Mouse (Mus musculus): ENCODE measurements around the gene Cdc42se1. TPM values are rescaled to one million over a fixed set of nuclear protein-coding genes. Genes with fewer than 3 reads are reported as not detected.

Gene Cdc42se1
- polyA plus RNA-seq, 1 experiment from 2014 or later = 123 TPM

- peak overlapping the region; percentile 80 for H3K4me2 ChIP-seq (ENCODE audit: low read depth, low read length)
- no peak overlapping the region for H3K9ac ChIP-seq (ENCODE audit: low read length)
- H3K9me3 ChIP-seq (ENCODE audit: control insufficient read depth, low read length) = no peaks in the 10 kb centered on the region
- no peak for ATAC-seq (ENCODE audit: low read depth)
- H3K27ac ChIP-seq (ENCODE audit: low read length) = no peak overlapping the region
- peaks cover 16% of the 10 kb centered on the region for H3K4me1 ChIP-seq (replicated peaks; ENCODE audit: control insufficient read depth, insufficient read depth, low read length)
- H3K36me3 ChIP-seq (ENCODE audit: control insufficient read depth, insufficient read depth, low read length) = peaks cover 13% of the 10 kb centered on the region
- 82% methylated on average over 12 of the region's 12 CpGs for WGBS
- H3K4me3 ChIP-seq (ENCODE audit: low read length) = peak overlapping the region; percentile 65; the same call in 1 of the 2 replicates
- no peaks in the 10 kb centered on the region for H3K27me3 ChIP-seq (ENCODE audit: control insufficient read depth, insufficient read depth, low read depth, low read length)
Observed at GRCm38 (mm10) chr3:95284501-95285281, 56.2 kb downstream of the Cdc42se1 start.

GRCm38 (mm10) chr3:95285390-95285789, 56.9 kb downstream of the Cdc42se1 start:
- Histone ChIP-seq H3K4me3 (ENCODE audit: low read length) (no peak overlapping the region), H3K27me3 (ENCODE audit: control insufficient read depth, insufficient read depth, low read depth, low read length) (no peaks in the 10 kb centered on the region), H3K4me2 (ENCODE audit: low read depth, low read length) (no peak overlapping the region), H3K27ac (ENCODE audit: low read length) (no peak overlapping the region), H3K9ac (ENCODE audit: low read length) (peak overlapping the region; percentile 1; the same call in 1 of the 2 replicates), H3K9me3 (ENCODE audit: control insufficient read depth, low read length) (no peaks in the 10 kb centered on the region), H3K4me1 (replicated peaks; ENCODE audit: control insufficient read depth, insufficient read depth, low read length) (peaks cover 16% of the 10 kb centered on the region), H3K36me3 (ENCODE audit: control insufficient read depth, insufficient read depth, low read length) (peaks cover 14% of the 10 kb centered on the region)
- 90% methylated on average over 5 of the region's 5 CpGs for WGBS
- no peak for ATAC-seq (ENCODE audit: low read depth)

Other genes with a start within 250 kb of the Cdc42se1 start
- 23.3 and 23.6 TPM in 2 replicates for gene Zfp687, start 213.3 kb upstream of the Cdc42se1 start, polyA plus RNA-seq (2015; fragmentation: Nextera tagmentation; extraction: Ambion mirVana)
- 223 and 224 TPM in 2 replicates for gene Psmd4, start 186.1 kb upstream of the Cdc42se1 start, polyA plus RNA-seq (2015; fragmentation: Nextera tagmentation; extraction: Ambion mirVana)
- gene Pip5k1a, start 121.8 kb upstream of the Cdc42se1 start, polyA plus RNA-seq (2015; fragmentation: Nextera tagmentation; extraction: Ambion mirVana) = 19.5 and 20.2 TPM in 2 replicates
- 152 and 156 TPM in 2 replicates for gene Vps72, start 117.7 kb upstream of the Cdc42se1 start, polyA plus RNA-seq (2015; fragmentation: Nextera tagmentation; extraction: Ambion mirVana)
- gene Tmod4, start 104.3 kb upstream of the Cdc42se1 start, polyA plus RNA-seq (2015; fragmentation: Nextera tagmentation; extraction: Ambion mirVana) = 2.7 and 4.4 TPM in 2 replicates
- 69.9 and 79.0 TPM in 2 replicates for gene Scnm1, start 94.7 kb upstream of the Cdc42se1 start, polyA plus RNA-seq (2015; fragmentation: Nextera tagmentation; extraction: Ambion mirVana)
- 16.2 and 16.9 TPM in 2 replicates for gene Lysmd1, start 94.6 kb upstream of the Cdc42se1 start, polyA plus RNA-seq (2015; fragmentation: Nextera tagmentation; extraction: Ambion mirVana)
- gene Tnfaip8l2, start 86.4 kb upstream of the Cdc42se1 start, polyA plus RNA-seq (2015; fragmentation: Nextera tagmentation; extraction: Ambion mirVana) = 4.0 and 5.4 TPM in 2 replicates
- 3.2 and 4.1 TPM in 2 replicates for gene Sema6c, start 68.3 kb upstream of the Cdc42se1 start, polyA plus RNA-seq (2015; fragmentation: Nextera tagmentation; extraction: Ambion mirVana)
- 10.0 and 10.2 TPM in 2 replicates for gene Gabpb2, start 10.8 kb upstream of the Cdc42se1 start, polyA plus RNA-seq (2015; fragmentation: Nextera tagmentation; extraction: Ambion mirVana)
- 12.0 TPM in 2 replicates for gene Mllt11, start 3.4 kb downstream of the Cdc42se1 start, polyA plus RNA-seq (2015; fragmentation: Nextera tagmentation; extraction: Ambion mirVana)
- gene Gm128, start 12.9 kb downstream of the Cdc42se1 start, polyA plus RNA-seq (2015; fragmentation: Nextera tagmentation; extraction: Ambion mirVana) = 0.29 and 0.50 TPM in 2 replicates
- gene Bnipl, start 22.5 kb downstream of the Cdc42se1 start, polyA plus RNA-seq (2015; fragmentation: Nextera tagmentation; extraction: Ambion mirVana) = 4.6 and 5.7 TPM in 2 replicates
- gene Mindy1, start 52.6 kb downstream of the Cdc42se1 start, polyA plus RNA-seq (2015; fragmentation: Nextera tagmentation; extraction: Ambion mirVana) = 41.0 and 47.0 TPM in 2 replicates
- gene Prune1, start 53.3 kb downstream of the Cdc42se1 start, polyA plus RNA-seq (2015; fragmentation: Nextera tagmentation; extraction: Ambion mirVana) = 23.2 and 23.9 TPM in 2 replicates
- gene Anxa9, start 78.4 kb downstream of the Cdc42se1 start, polyA plus RNA-seq (2015; fragmentation: Nextera tagmentation; extraction: Ambion mirVana) = 1.7 and 2.0 TPM in 2 replicates
- gene Cers2, start 86.1 kb downstream of the Cdc42se1 start, polyA plus RNA-seq (2015; fragmentation: Nextera tagmentation; extraction: Ambion mirVana) = 221 and 230 TPM in 2 replicates
- gene Setdb1, start 128.5 kb downstream of the Cdc42se1 start, polyA plus RNA-seq (2015; fragmentation: Nextera tagmentation; extraction: Ambion mirVana) = 35.4 and 38.4 TPM in 2 replicates
- not detected in 2 replicates for gene 4930558C23Rik, start 174.1 kb downstream of the Cdc42se1 start, polyA plus RNA-seq (2015; fragmentation: Nextera tagmentation; extraction: Ambion mirVana)
- 52.6 and 52.8 TPM in 2 replicates for gene Arnt, start 205.7 kb downstream of the Cdc42se1 start, polyA plus RNA-seq (2015; fragmentation: Nextera tagmentation; extraction: Ambion mirVana)